Mouse (Mus musculus) bone marrow macrophage, adult 2 months (primary cell): Measurements from ENCODE around the gene Sec11a.

Experiments
- CTCF ChIP-seq: IDR thresholded peaks from 2 replicates; pipeline ENCODE4 v1.5.1; 2012; ENCODE audit warnings: low read depth, mild to moderate bottlenecking, low read length, moderate library complexity
- POLR2A ChIP-seq: IDR thresholded peaks from 2 replicates; pipeline ENCODE4 v1.6.1; 2012; ENCODE audit warnings: mild to moderate bottlenecking, low read depth, low read length, borderline replicate concordance

GRCm38 (mm10) chr7:80889841-80890241, 57.7 kb downstream of the Sec11a start:
- TF ChIP-seq CTCF (no peak), POLR2A (no peak)
